ENCODE assay signal across 14 mouse cellular contexts in the genomic region with DNA sequence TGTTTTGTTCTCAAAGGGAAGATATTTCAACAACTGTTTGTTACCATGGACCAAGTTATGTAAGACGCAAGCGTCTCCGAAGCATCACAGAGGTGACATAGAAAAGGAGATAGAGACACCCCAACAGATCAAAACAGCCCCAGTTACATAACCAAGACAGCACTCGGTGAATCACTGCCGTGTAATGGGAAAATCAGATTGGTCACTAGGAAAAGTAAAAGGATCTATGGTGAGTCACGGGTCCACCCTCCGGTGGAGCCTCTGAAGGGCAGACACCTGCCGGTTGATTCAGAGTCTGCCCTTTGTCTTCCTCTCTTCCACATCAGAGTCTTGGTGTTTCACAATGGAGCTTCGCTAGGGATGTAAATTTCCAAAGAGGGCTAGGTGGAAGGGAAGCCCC.
"Had no signal": no experiment of that assay in that cellular context is flagged by ENCODE, and none has a peak within 500 bp of the region (broad histone marks: within the 10 kb centered on the region; RNA-seq: fewer than 3 reads in every experiment).

No protein-coding gene starts in this region.

- ATAC-seq: liver, embryonic 12.5 days had no signal

- H3K4me3 ChIP-seq: layer of hippocampus, adult 2 months; limb, embryonic 10.5 days; limb, embryonic 13.5 days; liver, embryonic 12.5 days; liver, embryonic 15.5 days; lung, embryonic 15.5 days had no signal

- H3K4me1 ChIP-seq: limb, embryonic 10.5 days; limb, embryonic 13.5 days; lung, embryonic 15.5 days had no signal

- DNase-seq: kidney, adult 9 months; kidney, postnatal 14 days; layer of hippocampus, adult 9-11 months; liver; lung, postnatal 14 days; midbrain, embryonic 14.5 days; thymus, postnatal 36 days had no signal

- H3K36me3 ChIP-seq: limb, embryonic 10.5 days; limb, embryonic 13.5 days; liver, embryonic 12.5 days; liver, embryonic 15.5 days; lung, embryonic 15.5 days had no signal

- H3K4me2 ChIP-seq: limb, embryonic 13.5 days; liver, embryonic 12.5 days; liver, embryonic 15.5 days; lung, embryonic 15.5 days; midbrain, embryonic 11.5 days had no signal

- H3K9ac ChIP-seq: limb, embryonic 13.5 days; liver, embryonic 12.5 days; liver, embryonic 15.5 days; lung, embryonic 15.5 days had no signal

- H3K9me3 ChIP-seq: limb, embryonic 10.5 days; limb, embryonic 13.5 days; liver, embryonic 12.5 days; liver, embryonic 15.5 days; lung, embryonic 15.5 days had no signal

- H3K27me3 ChIP-seq: limb, embryonic 13.5 days; liver, embryonic 12.5 days; lung, embryonic 15.5 days had no signal

- H3K27ac ChIP-seq: layer of hippocampus, adult 2 months; limb, embryonic 10.5 days; limb, embryonic 13.5 days; liver, embryonic 12.5 days; liver, embryonic 15.5 days; lung, embryonic 15.5 days had no signal
